Mouse (Mus musculus) liver, embryonic 14.5 days (tissue): Measurements from ENCODE around the gene Cdk5rap3.

ENCODE experiments used
- CTCF ChIP-seq: IDR thresholded peaks from 2 replicates; pipeline ENCODE4 v1.5.1; 2016; ENCODE audit warnings: antibody characterized with exemption, low read depth, control low read depth
- EP300 ChIP-seq: IDR thresholded peaks from 2 replicates; pipeline ENCODE4 v1.6.1; 2016; ENCODE audit warnings: antibody characterized with exemption, low read depth

GRCm38 (mm10) chr11:96885901-96886340 is 30.4 kb downstream of the Cdk5rap3 start:
- no peak for TF ChIP-seq CTCF
- no peak for TF ChIP-seq EP300
